Mouse (Mus musculus): ENCODE measurements at regions not wholly inside any gene's neighbourhood (a gene's known extent, or its start where the extent isn't known, plus 50 kb on each side); places are given as distances from the start of the nearest gene placed in this dataset.

- 69% methylated on average over 10 of the region's 10 CpGs for WGBS
- no peaks in the 10 kb centered on the region for H3K27me3 ChIP-seq (replicated peaks; ENCODE audit: control insufficient read depth, insufficient read depth, low read length)
- no peak overlapping the region for H3K9ac ChIP-seq (ENCODE audit: low read length)
- no peak overlapping the region for H3K4me2 ChIP-seq (ENCODE audit: low read length)
- H3K9me3 ChIP-seq (ENCODE audit: control insufficient read depth, low read length): no peaks in the 10 kb centered on the region
- H3K36me3 ChIP-seq (ENCODE audit: control insufficient read depth, insufficient read depth, low read length): no peaks in the 10 kb centered on the region
- no peak overlapping the region for H3K4me3 ChIP-seq (ENCODE audit: low read depth, low read length)
- ATAC-seq (replicated peaks; ENCODE audit: low FRiP score, low TSS enrichment, low read depth) (no peak), DNase-seq (ENCODE audit: low spot score) (no peak)
- no peak overlapping the region for H3K27ac ChIP-seq (ENCODE audit: low read depth)
- no peaks in the 10 kb centered on the region for H3K4me1 ChIP-seq (replicated peaks; ENCODE audit: control insufficient read depth, insufficient read depth, low read length)
These were observed 278.9 kb upstream of the Kcnab2 start for GRCm38 (mm10) chr4:152756535-152756934.

- H3K9ac ChIP-seq (ENCODE audit: low read length): no peak overlapping the region
- no peak for DNase-seq (ENCODE audit: low spot score)
- 84% methylated on average over 8 of the region's 8 CpGs for WGBS
- no peaks in the 10 kb centered on the region for H3K9me3 ChIP-seq (ENCODE audit: control insufficient read depth, low read length)
- H3K4me2 ChIP-seq (ENCODE audit: low read length): no peak overlapping the region
- H3K4me3 ChIP-seq (ENCODE audit: low read depth, low read length): no peak overlapping the region
- ATAC-seq (replicated peaks; ENCODE audit: low FRiP score, low TSS enrichment, low read depth): no peak
- no peaks in the 10 kb centered on the region for H3K36me3 ChIP-seq (ENCODE audit: control insufficient read depth, insufficient read depth, low read length)
- no peaks in the 10 kb centered on the region for H3K27me3 ChIP-seq (replicated peaks; ENCODE audit: control insufficient read depth, insufficient read depth, low read length)
- no peaks in the 10 kb centered on the region for H3K4me1 ChIP-seq (replicated peaks; ENCODE audit: control insufficient read depth, insufficient read depth, low read length)
- H3K27ac ChIP-seq (ENCODE audit: low read depth): no peak overlapping the region
These were observed 278.1 kb upstream of the Kcnab2 start for GRCm38 (mm10) chr4:152755756-152756155.

- Histone ChIP-seq H3K4me2 (ENCODE audit: low read length) (no peak overlapping the region), H3K27me3 (replicated peaks; ENCODE audit: control insufficient read depth, insufficient read depth, low read length) (no peaks in the 10 kb centered on the region), H3K9me3 (ENCODE audit: control insufficient read depth, low read length) (no peaks in the 10 kb centered on the region), H3K4me1 (replicated peaks; ENCODE audit: control insufficient read depth, insufficient read depth, low read length) (no peaks in the 10 kb centered on the region), H3K4me3 (ENCODE audit: low read depth, low read length) (no peak overlapping the region), H3K27ac (ENCODE audit: low read depth) (no peak overlapping the region), H3K9ac (ENCODE audit: low read length) (no peak overlapping the region), H3K36me3 (ENCODE audit: control insufficient read depth, insufficient read depth, low read length) (no peaks in the 10 kb centered on the region)
- ATAC-seq (replicated peaks; ENCODE audit: low FRiP score, low TSS enrichment, low read depth): no peak
- 48% methylated on average over 11 of the region's 11 CpGs for WGBS
- no peak for DNase-seq (ENCODE audit: low spot score)
These were observed 266.7 kb upstream of the Kcnab2 start for GRCm38 (mm10) chr4:152744366-152744765.

- H3K36me3 ChIP-seq (ENCODE audit: control insufficient read depth, insufficient read depth, low read length): no peaks in the 10 kb centered on the region
- H3K27ac ChIP-seq (ENCODE audit: low read depth): no peak overlapping the region
- no peaks in the 10 kb centered on the region for H3K9me3 ChIP-seq (ENCODE audit: control insufficient read depth, low read length)
- 84% methylated on average over 2 of the region's 2 CpGs for WGBS
- H3K4me3 ChIP-seq (ENCODE audit: low read depth, low read length): no peak overlapping the region
- H3K9ac ChIP-seq (ENCODE audit: low read length): no peak overlapping the region
- H3K4me2 ChIP-seq (ENCODE audit: low read length): no peak overlapping the region
- H3K27me3 ChIP-seq (replicated peaks; ENCODE audit: control insufficient read depth, insufficient read depth, low read length): no peaks in the 10 kb centered on the region
- no peak for ATAC-seq (replicated peaks; ENCODE audit: low FRiP score, low TSS enrichment, low read depth)
- H3K4me1 ChIP-seq (replicated peaks; ENCODE audit: control insufficient read depth, insufficient read depth, low read length): no peaks in the 10 kb centered on the region
- DNase-seq (ENCODE audit: low spot score): no peak
These were observed 255.3 kb upstream of the Kcnab2 start for GRCm38 (mm10) chr4:152733017-152733416.

- H3K9ac ChIP-seq (ENCODE audit: low read length): no peak overlapping the region
- DNase-seq (ENCODE audit: low spot score) (no peak), ATAC-seq (replicated peaks; ENCODE audit: low FRiP score, low TSS enrichment, low read depth) (no peak)
- no peaks in the 10 kb centered on the region for H3K4me1 ChIP-seq (replicated peaks; ENCODE audit: control insufficient read depth, insufficient read depth, low read length)
- H3K27ac ChIP-seq (ENCODE audit: low read depth): no peak overlapping the region
- no peaks in the 10 kb centered on the region for H3K27me3 ChIP-seq (replicated peaks; ENCODE audit: control insufficient read depth, insufficient read depth, low read length)
- no peaks in the 10 kb centered on the region for H3K9me3 ChIP-seq (ENCODE audit: control insufficient read depth, low read length)
- H3K4me3 ChIP-seq (ENCODE audit: low read depth, low read length): no peak overlapping the region
- WGBS: 75% methylated on average over 10 of the region's 10 CpGs
- no peaks in the 10 kb centered on the region for H3K36me3 ChIP-seq (ENCODE audit: control insufficient read depth, insufficient read depth, low read length)
- H3K4me2 ChIP-seq (ENCODE audit: low read length): no peak overlapping the region
These were observed 254.3 kb upstream of the Kcnab2 start for GRCm38 (mm10) chr4:152731988-152732387.

- H3K27ac ChIP-seq (ENCODE audit: low read depth): no peak overlapping the region
- no peak overlapping the region for H3K9ac ChIP-seq (ENCODE audit: low read length)
- H3K4me1 ChIP-seq (replicated peaks; ENCODE audit: control insufficient read depth, insufficient read depth, low read length): no peaks in the 10 kb centered on the region
- ATAC-seq (replicated peaks; ENCODE audit: low FRiP score, low TSS enrichment, low read depth) (no peak), DNase-seq (ENCODE audit: low spot score) (no peak)
- H3K36me3 ChIP-seq (ENCODE audit: control insufficient read depth, insufficient read depth, low read length): no peaks in the 10 kb centered on the region
- 61% methylated on average over 10 of the region's 10 CpGs for WGBS
- no peaks in the 10 kb centered on the region for H3K9me3 ChIP-seq (ENCODE audit: control insufficient read depth, low read length)
- no peak overlapping the region for H3K4me3 ChIP-seq (ENCODE audit: low read depth, low read length)
- no peaks in the 10 kb centered on the region for H3K27me3 ChIP-seq (replicated peaks; ENCODE audit: control insufficient read depth, insufficient read depth, low read length)
- no peak overlapping the region for H3K4me2 ChIP-seq (ENCODE audit: low read length)
These were observed 253.5 kb upstream of the Kcnab2 start for GRCm38 (mm10) chr4:152731082-152731720.

GRCm38 (mm10) chr4:152729421-152729820, 251.8 kb upstream of the Kcnab2 start:
- Histone ChIP-seq H3K4me3 (ENCODE audit: low read depth, low read length) (no peak overlapping the region), H3K27ac (ENCODE audit: low read depth) (no peak overlapping the region), H3K4me1 (replicated peaks; ENCODE audit: control insufficient read depth, insufficient read depth, low read length) (no peaks in the 10 kb centered on the region), H3K36me3 (ENCODE audit: control insufficient read depth, insufficient read depth, low read length) (no peaks in the 10 kb centered on the region), H3K9me3 (ENCODE audit: control insufficient read depth, low read length) (no peaks in the 10 kb centered on the region), H3K9ac (ENCODE audit: low read length) (no peak overlapping the region), H3K27me3 (replicated peaks; ENCODE audit: control insufficient read depth, insufficient read depth, low read length) (no peaks in the 10 kb centered on the region), H3K4me2 (ENCODE audit: low read length) (no peak overlapping the region)
- no peak for DNase-seq (ENCODE audit: low spot score)
- WGBS: 83% methylated on average over 6 of the region's 6 CpGs
- ATAC-seq (replicated peaks; ENCODE audit: low FRiP score, low TSS enrichment, low read depth): no peak

GRCm38 (mm10) chr4:152725881-152726280, 248.2 kb upstream of the Kcnab2 start:
- Histone ChIP-seq H3K27me3 (replicated peaks; ENCODE audit: control insufficient read depth, insufficient read depth, low read length) (no peaks in the 10 kb centered on the region), H3K27ac (ENCODE audit: low read depth) (no peak overlapping the region), H3K9me3 (ENCODE audit: control insufficient read depth, low read length) (no peaks in the 10 kb centered on the region), H3K4me3 (ENCODE audit: low read depth, low read length) (no peak overlapping the region), H3K4me1 (replicated peaks; ENCODE audit: control insufficient read depth, insufficient read depth, low read length) (no peaks in the 10 kb centered on the region), H3K9ac (ENCODE audit: low read length) (no peak overlapping the region), H3K4me2 (ENCODE audit: low read length) (no peak overlapping the region), H3K36me3 (ENCODE audit: control insufficient read depth, insufficient read depth, low read length) (no peaks in the 10 kb centered on the region)
- ATAC-seq (replicated peaks; ENCODE audit: low FRiP score, low TSS enrichment, low read depth) (no peak), DNase-seq (ENCODE audit: low spot score) (no peak)
- 59% methylated on average over 5 of the region's 5 CpGs for WGBS

- Histone ChIP-seq H3K27ac (ENCODE audit: low read depth) (no peak overlapping the region), H3K4me3 (ENCODE audit: low read depth, low read length) (no peak overlapping the region), H3K4me2 (ENCODE audit: low read length) (no peak overlapping the region), H3K9me3 (ENCODE audit: control insufficient read depth, low read length) (no peaks in the 10 kb centered on the region), H3K4me1 (replicated peaks; ENCODE audit: control insufficient read depth, insufficient read depth, low read length) (no peaks in the 10 kb centered on the region), H3K9ac (ENCODE audit: low read length) (no peak overlapping the region), H3K27me3 (replicated peaks; ENCODE audit: control insufficient read depth, insufficient read depth, low read length) (no peaks in the 10 kb centered on the region), H3K36me3 (ENCODE audit: control insufficient read depth, insufficient read depth, low read length) (no peaks in the 10 kb centered on the region)
- ATAC-seq (replicated peaks; ENCODE audit: low FRiP score, low TSS enrichment, low read depth) (no peak), DNase-seq (ENCODE audit: low spot score) (no peak)
- 60% methylated on average over 6 of the region's 6 CpGs for WGBS
These were observed 247.8 kb upstream of the Kcnab2 start for GRCm38 (mm10) chr4:152725423-152725822.

Data from intestine, embryonic 14.5 days (tissue).